Mouse (Mus musculus): ENCODE results near the gene Tnk2.
A peak's percentile ranks its signal among the peaks of the same experiment; 100 is the strongest.

Tnk2 gene

GRCm38 (mm10) chr16:32723163-32723562 is 79.5 kb downstream of the Tnk2 start:
- no peak for DNase-seq

- DNase-seq: no peak
Observed at GRCm38 (mm10) chr16:32723767-32724166, 80.1 kb downstream of the Tnk2 start.

GRCm38 (mm10) chr16:32724259-32724658 is 80.6 kb downstream of the Tnk2 start:
- DNase-seq: no peak

DNA sequence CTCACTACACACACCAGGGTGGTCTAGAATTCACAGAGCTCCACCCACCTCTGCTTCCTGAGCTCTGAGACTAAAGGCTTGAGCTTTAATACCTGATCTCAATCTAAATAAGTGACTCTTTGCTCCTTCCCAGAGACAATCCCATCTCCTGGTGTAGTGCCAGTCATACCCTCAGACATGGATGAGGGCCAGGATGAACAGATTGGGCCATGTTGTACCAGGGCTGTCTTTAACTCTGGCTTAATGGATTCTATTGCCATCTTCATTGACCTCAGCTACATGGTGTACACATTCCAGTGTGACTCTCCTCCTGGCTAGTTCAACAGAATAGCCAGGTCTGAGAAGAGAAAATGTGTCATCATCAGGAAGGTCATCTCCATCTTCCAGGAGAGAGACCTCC is 82.8 kb downstream of the Tnk2 start:
- peak; percentile 55 for DNase-seq

DNA sequence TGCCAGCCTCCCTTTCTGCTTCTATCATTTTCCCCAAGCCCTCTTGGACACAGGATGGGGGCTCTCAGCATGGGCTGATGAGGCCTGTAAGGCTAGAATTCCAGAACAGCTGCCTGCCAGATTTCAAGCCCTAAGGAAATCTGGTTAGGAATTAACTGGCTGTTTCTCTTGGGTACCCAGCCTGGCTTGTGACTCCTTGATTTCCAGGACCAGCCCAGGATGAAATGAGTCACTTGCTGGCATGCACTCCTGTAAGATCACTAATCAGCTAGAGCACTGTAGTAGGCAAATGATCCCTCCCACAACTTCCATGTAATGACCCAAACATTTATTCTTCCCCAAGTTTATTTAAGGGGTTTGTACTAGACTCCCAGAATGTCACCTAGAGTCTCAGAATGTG is 84.6 kb downstream of the Tnk2 start:
- no peak for DNase-seq

DNA sequence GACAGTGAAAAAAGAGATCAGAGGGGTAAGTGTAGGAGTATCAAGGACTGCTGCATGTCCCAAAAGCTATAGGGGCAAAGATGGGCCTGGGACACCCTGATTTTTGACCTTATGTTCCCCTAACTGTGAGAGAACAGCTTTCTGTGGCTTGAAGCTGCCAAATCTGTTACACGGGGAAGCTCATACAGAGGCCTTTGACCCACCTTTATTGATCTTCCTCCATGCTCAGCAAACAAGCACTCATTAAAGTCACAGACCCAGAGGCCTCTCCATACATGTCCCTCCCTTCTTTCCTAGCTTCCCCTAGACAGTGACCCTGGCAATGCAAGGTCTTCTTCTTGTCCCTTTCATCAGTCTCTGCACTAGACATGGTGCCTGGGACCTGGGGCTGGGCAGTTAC is 85.1 kb downstream of the Tnk2 start:
- no peak for DNase-seq
